Mouse (Mus musculus) spleen, postnatal 36 days (tissue): ENCODE results near the gene Ndufaf2.

Source experiments
- DNase-seq, 2 experiments: peaks; one replicate each; pipeline ENCODE4 v3.0.0; 2022; ENCODE audit warnings: low spot score in 2 of 2, mixed read lengths in 1 of 2

Gene Ndufaf2

GRCm38 (mm10) chr13:108158465-108159240, at the start of gene Ndufaf2, which contains the start of gene Ercc8:
Gene Ndufaf2 (minus strand): TSS chr13:108158623.
Gene Ercc8 (plus strand): TSS chr13:108158731.
- peak; percentile 91 to 94 for DNase-seq

GRCm38 (mm10) chr13:108208090-108208489, 49.7 kb upstream of the Ndufaf2 start:
- DNase-seq, result no peak

- no peak for DNase-seq
Measured at GRCm38 (mm10) chr13:108207447-108207846, 49.0 kb upstream of the Ndufaf2 start.

GRCm38 (mm10) chr13:108204857-108205256, 46.4 kb upstream of the Ndufaf2 start:
- DNase-seq, result no peak

- no peak for DNase-seq
Measured at GRCm38 (mm10) chr13:108195474-108195873, 37.1 kb upstream of the Ndufaf2 start.

GRCm38 (mm10) chr13:108191074-108191720, 32.8 kb upstream of the Ndufaf2 start:
- peak; percentile 13 to 14 for DNase-seq

GRCm38 (mm10) chr13:108187994-108188393, 29.6 kb upstream of the Ndufaf2 start:
- DNase-seq, result no peak

GRCm38 (mm10) chr13:108185530-108185929, 27.1 kb upstream of the Ndufaf2 start:
- DNase-seq, result no peak

- no peak for DNase-seq
Measured at GRCm38 (mm10) chr13:108184743-108185255, 26.4 kb upstream of the Ndufaf2 start.

- DNase-seq, result no peak
Measured at GRCm38 (mm10) chr13:108180821-108181220, 22.4 kb upstream of the Ndufaf2 start.

GRCm38 (mm10) chr13:108179618-108180017, 21.2 kb upstream of the Ndufaf2 start:
- no peak for DNase-seq

- DNase-seq, result no peak
Measured at GRCm38 (mm10) chr13:108170511-108170910, 12.1 kb upstream of the Ndufaf2 start.

GRCm38 (mm10) chr13:108170002-108170401, 11.6 kb upstream of the Ndufaf2 start:
- DNase-seq, result no peak

GRCm38 (mm10) chr13:108164621-108165020, 6.2 kb upstream of the Ndufaf2 start:
- DNase-seq, result no peak

- DNase-seq, result no peak
Measured at GRCm38 (mm10) chr13:108163912-108164311, 5.5 kb upstream of the Ndufaf2 start.

GRCm38 (mm10) chr13:108159963-108160362, 1.5 kb upstream of the Ndufaf2 start:
- DNase-seq, result no peak

- no peak for DNase-seq
Measured at GRCm38 (mm10) chr13:108159241-108159575, 785 bp upstream of the Ndufaf2 start.

GRCm38 (mm10) chr13:108157732-108158464, 525 bp downstream of the Ndufaf2 start:
- no peak for DNase-seq

- DNase-seq, result no peak
Measured at GRCm38 (mm10) chr13:108157156-108157555, 1.3 kb downstream of the Ndufaf2 start.

- DNase-seq, result peak; percentile 44 to 48
Measured at GRCm38 (mm10) chr13:108152650-108153372, 5.6 kb downstream of the Ndufaf2 start.

- DNase-seq, result no peak
Measured at GRCm38 (mm10) chr13:108151782-108152181, 6.6 kb downstream of the Ndufaf2 start.

- DNase-seq, result no peak
Measured at GRCm38 (mm10) chr13:108144086-108144485, 14.3 kb downstream of the Ndufaf2 start.
